Mouse (Mus musculus) bone marrow macrophage, adult 2 months (primary cell): Measurements from ENCODE around the gene Wdr78.

Experiments used
- CTCF ChIP-seq: IDR thresholded peaks from 2 replicates; pipeline ENCODE4 v1.5.1; 2012; ENCODE audit warnings: low read depth, mild to moderate bottlenecking, low read length, moderate library complexity
- POLR2A ChIP-seq: IDR thresholded peaks from 2 replicates; pipeline ENCODE4 v1.6.1; 2012; ENCODE audit warnings: mild to moderate bottlenecking, low read depth, low read length, borderline replicate concordance

DNA sequence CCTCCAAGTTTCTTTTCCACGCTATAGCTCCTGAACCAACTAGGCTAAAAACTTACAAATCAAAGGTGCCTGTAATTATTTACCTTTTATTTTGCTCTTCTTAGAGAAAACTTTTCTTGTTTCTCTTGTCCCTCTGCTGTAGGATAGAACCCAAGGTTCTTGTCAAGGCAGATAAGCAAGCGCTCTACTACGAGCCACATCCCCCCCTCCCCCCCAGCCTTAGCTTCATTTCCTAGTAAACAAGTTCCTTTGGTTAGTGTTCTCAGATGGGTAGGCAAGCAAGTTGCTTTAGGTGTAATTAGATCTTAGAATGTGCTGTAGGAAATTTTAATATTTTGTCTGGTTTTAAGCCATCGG lies 5.7 kb upstream of the Wdr78 start:
- TF ChIP-seq POLR2A (no peak), CTCF (no peak)
